Mouse (Mus musculus): Measurements from ENCODE around the gene Saxo1. TPM values are rescaled to one million over a fixed set of nuclear protein-coding genes. Genes with fewer than 3 reads are reported as not detected.

Saxo1 gene
- total and polyA plus RNA-seq, 3 experiments, result not detected

- H3K79me2 ChIP-seq (replicated peaks; ENCODE audit: control insufficient read depth, extremely low read depth, insufficient read depth, poor library complexity, severe bottlenecking), result no peaks in the 10 kb centered on the region
- dilution Hi-C loops (cut with MboI; ENCODE audit: extremely low pct_ligation_motif_present, extremely low pct_unique_long_range_greater_than_20kb, low sequenced_read_pairs) (no loop called here), in situ Hi-C loops (cut with MboI; ENCODE audit: low pct_ligation_motif_present, low pct_unique_long_range_greater_than_20kb, low sequenced_read_pairs) (no loop called here)
- H3K4me3 ChIP-seq (replicated peaks in 1 of 3; ENCODE audit: low read depth in 2 of 3, low read length in 2 of 3, poor library complexity in 1 of 3), result no peak overlapping the region
- DNase-seq (ENCODE audit: extremely low read depth), result no peak
- no peaks in the 10 kb centered on the region for H3K9me3 ChIP-seq (replicated peaks; ENCODE audit: low read length)
- no peaks in the 10 kb centered on the region for H3K4me1 ChIP-seq (ENCODE audit: control insufficient read depth in 1 of 2, insufficient read depth in 2 of 2)
- H3K9ac ChIP-seq (ENCODE audit: insufficient read depth, low read depth), result no peak overlapping the region
- no peaks in the 10 kb centered on the region for H3K27me3 ChIP-seq (replicated peaks)
- H3K27ac ChIP-seq (ENCODE audit: insufficient read depth, low read depth), result no peak overlapping the region
- no peaks in the 10 kb centered on the region for H3K36me3 ChIP-seq (replicated peaks in 1 of 2; ENCODE audit: control insufficient read depth in 1 of 2, insufficient read depth in 1 of 2, low read length in 1 of 2)
- TF ChIP-seq EP300 (IDR thresholded peaks at IDR 0.05; ENCODE audit: low read length) (no peak), JUN (IDR thresholded peaks at IDR 0.05; ENCODE audit: insufficient read depth, low read depth, low read length) (no peak), RAD21 (IDR thresholded peaks at IDR 0.05; ENCODE audit: low read depth, low read length) (no peak), E2F4 (IDR thresholded peaks at IDR 0.05; ENCODE audit: insufficient replicate concordance, low read depth, low read length) (no peak), MAX (IDR thresholded peaks at IDR 0.05; ENCODE audit: low read length) (no peak), ETS1 (conservative IDR thresholded peaks at IDR 0.05; ENCODE audit: low read depth, low read length) (no peak), SMC3 (IDR thresholded peaks at IDR 0.05; ENCODE audit: low read depth, low read length) (no peak), CTCF (conservative IDR thresholded peaks at IDR 0.05 in 1 of 2, IDR thresholded peaks at IDR 0.05 in 1 of 2; ENCODE audit: low read depth in 2 of 2, low read length in 2 of 2) (no peak), MEF2A (IDR thresholded peaks at IDR 0.05; ENCODE audit: borderline replicate concordance, low read depth, low read length) (no peak), TBP (conservative IDR thresholded peaks at IDR 0.05; ENCODE audit: low read depth, low read length) (no peak), USF1 (IDR thresholded peaks at IDR 0.05; ENCODE audit: low read depth, low read length) (no peak), SIN3A (IDR thresholded peaks at IDR 0.05; ENCODE audit: low read length) (no peak), TCF12 (IDR thresholded peaks at IDR 0.05; ENCODE audit: low read depth, low read length) (no peak), MAFK (IDR thresholded peaks at IDR 0.05; ENCODE audit: insufficient replicate concordance, low read length) (no peak), ZMIZ1 (IDR thresholded peaks at IDR 0.05; ENCODE audit: low read depth, low read length) (no peak), NELFE (IDR thresholded peaks at IDR 0.05; ENCODE audit: low read depth, low read length) (no peak), GABPA (IDR thresholded peaks at IDR 0.05; ENCODE audit: insufficient replicate concordance, low read depth, low read length) (no peak)
- no peak overlapping the region for H3K4me2 ChIP-seq (ENCODE audit: insufficient read depth, low read depth, poor library complexity, severe bottlenecking)
Observed at GRCm38 (mm10) chr4:86406501-86407199, 151.5 kb downstream of the Saxo1 start.

GRCm38 (mm10) chr4:86401116-86401515 is 157.0 kb downstream of the Saxo1 start:
- H3K4me2 ChIP-seq (ENCODE audit: insufficient read depth, low read depth, poor library complexity, severe bottlenecking), result no peak overlapping the region
- H3K9ac ChIP-seq (ENCODE audit: insufficient read depth, low read depth), result no peak overlapping the region
- no peaks in the 10 kb centered on the region for H3K9me3 ChIP-seq (replicated peaks; ENCODE audit: low read length)
- no peak overlapping the region for H3K27ac ChIP-seq (ENCODE audit: insufficient read depth, low read depth)
- no peak for TF ChIP-seq CTCF (conservative IDR thresholded peaks at IDR 0.05 in 1 of 2, IDR thresholded peaks at IDR 0.05 in 1 of 2; ENCODE audit: low read depth in 2 of 2, low read length in 2 of 2)
- no peak for TF ChIP-seq CHD1 (IDR thresholded peaks at IDR 0.05; ENCODE audit: low read depth, low read length)
- TF ChIP-seq CHD2 (IDR thresholded peaks at IDR 0.05; ENCODE audit: low read length), result no peak
- TF ChIP-seq RCOR1 (conservative IDR thresholded peaks at IDR 0.05; ENCODE audit: low read depth, low read length), result no peak
- no peak for TF ChIP-seq MAX (IDR thresholded peaks at IDR 0.05; ENCODE audit: low read length)
- no peak for TF ChIP-seq JUND (conservative IDR thresholded peaks at IDR 0.05; ENCODE audit: low read depth, low read length)
- no peak for TF ChIP-seq ZNF384 (IDR thresholded peaks at IDR 0.05; ENCODE audit: low read depth, low read length)
- TF ChIP-seq MEF2A (IDR thresholded peaks at IDR 0.05; ENCODE audit: borderline replicate concordance, low read depth, low read length), result no peak
- no peak for TF ChIP-seq ZC3H11A (IDR thresholded peaks at IDR 0.05; ENCODE audit: low read depth, low read length)
- TF ChIP-seq HCFC1 (IDR thresholded peaks at IDR 0.05; ENCODE audit: low read depth, low read length), result no peak
- TF ChIP-seq PAX5 (IDR thresholded peaks at IDR 0.05; ENCODE audit: low read length), result no peak
- TF ChIP-seq TCF12 (IDR thresholded peaks at IDR 0.05; ENCODE audit: low read depth, low read length), result no peak
- no peak for TF ChIP-seq BHLHE40 (IDR thresholded peaks at IDR 0.05; ENCODE audit: low read depth, low read length)
- no peak overlapping the region for H3K4me3 ChIP-seq (replicated peaks in 1 of 3; ENCODE audit: low read depth in 2 of 3, low read length in 2 of 3, poor library complexity in 1 of 3)
- peaks cover 0 to 11% of the 10 kb centered on the region in 2 experiments; a peak in 2 of 4 replicates for H3K4me1 ChIP-seq (ENCODE audit: control insufficient read depth in 1 of 2, insufficient read depth in 2 of 2)
- H3K79me2 ChIP-seq (replicated peaks; ENCODE audit: control insufficient read depth, extremely low read depth, insufficient read depth, poor library complexity, severe bottlenecking), result no peaks in the 10 kb centered on the region
- dilution Hi-C loops (cut with MboI; ENCODE audit: extremely low pct_ligation_motif_present, extremely low pct_unique_long_range_greater_than_20kb, low sequenced_read_pairs) (no loop called here), in situ Hi-C loops (cut with MboI; ENCODE audit: low pct_ligation_motif_present, low pct_unique_long_range_greater_than_20kb, low sequenced_read_pairs) (no loop called here)
- H3K27me3 ChIP-seq (replicated peaks), result no peaks in the 10 kb centered on the region
- H3K36me3 ChIP-seq (replicated peaks in 1 of 2; ENCODE audit: control insufficient read depth in 1 of 2, insufficient read depth in 1 of 2, low read length in 1 of 2), result no peaks in the 10 kb centered on the region
- DNase-seq (ENCODE audit: extremely low read depth), result no peak

Measured in CH12.LX (cell line).